Mouse (Mus musculus) CH12.LX (cell line): ENCODE measurements at regions not wholly inside any gene's neighbourhood (a gene's known extent, or its start where the extent isn't known, plus 50 kb on each side); places are given as distances from the start of the nearest gene placed in this dataset.

Experiments
- CTCF ChIP-seq, 2 experiments: IDR thresholded peaks in 1 of 2; conservative IDR thresholded peaks in 1 of 2; 2 replicates each; pipeline ENCODE4 v1.5.1; 2011 to 2012; ENCODE audit warnings: low read depth in 2 of 2, low read length in 2 of 2, improper control_type of control experiment in 1 of 2, inconsistent platforms in 1 of 2, mild to moderate bottlenecking in 1 of 2, moderate library complexity in 1 of 2
- JUND ChIP-seq: conservative IDR thresholded peaks from 2 replicates; pipeline ENCODE4 v1.6.1; 2011; ENCODE audit warnings: low read depth, low read length, improper control_type of control experiment
- MAX ChIP-seq: IDR thresholded peaks from 2 replicates; pipeline ENCODE4 v1.6.1; 2011; ENCODE audit warnings: low read length, improper control_type of control experiment
- MAZ ChIP-seq: IDR thresholded peaks from 2 replicates; pipeline ENCODE4 v1.6.1; 2012; ENCODE audit warnings: low read depth, mild to moderate bottlenecking, inconsistent platforms, low read length, improper control_type of control experiment, moderate library complexity
- POLR2A ChIP-seq: IDR thresholded peaks from 2 replicates; pipeline ENCODE4 v1.6.1; 2011; ENCODE audit warnings: low read depth, mild to moderate bottlenecking, improper control_type of control experiment, low read length
- ZMIZ1 ChIP-seq: IDR thresholded peaks from 2 replicates; pipeline ENCODE4 v1.6.1; 2012; ENCODE audit warnings: low read depth, mild to moderate bottlenecking, inconsistent platforms, low read length, improper control_type of control experiment

- no peak for TF ChIP-seq POLR2A
- no peak for TF ChIP-seq JUND
- TF ChIP-seq CTCF (conservative IDR thresholded peaks at IDR 0.05 in 1 of 2, IDR thresholded peaks at IDR 0.05 in 1 of 2; ENCODE audit: low read depth in 2 of 2, low read length in 2 of 2), result no peak
- no peak for TF ChIP-seq MAZ
- TF ChIP-seq MAX, result no peak
- no peak for TF ChIP-seq ZMIZ1
Measured at GRCm38 (mm10) chr7:125313604-125314003, 130.9 kb upstream of the Kdm8 start.
